Mouse (Mus musculus): Measurements from ENCODE around the gene Amph. TPM values are rescaled to one million over a fixed set of nuclear protein-coding genes. Genes with fewer than 3 reads are reported as not detected.

Amph gene
- polyA plus RNA-seq, 1 experiment = not detected

DNA sequence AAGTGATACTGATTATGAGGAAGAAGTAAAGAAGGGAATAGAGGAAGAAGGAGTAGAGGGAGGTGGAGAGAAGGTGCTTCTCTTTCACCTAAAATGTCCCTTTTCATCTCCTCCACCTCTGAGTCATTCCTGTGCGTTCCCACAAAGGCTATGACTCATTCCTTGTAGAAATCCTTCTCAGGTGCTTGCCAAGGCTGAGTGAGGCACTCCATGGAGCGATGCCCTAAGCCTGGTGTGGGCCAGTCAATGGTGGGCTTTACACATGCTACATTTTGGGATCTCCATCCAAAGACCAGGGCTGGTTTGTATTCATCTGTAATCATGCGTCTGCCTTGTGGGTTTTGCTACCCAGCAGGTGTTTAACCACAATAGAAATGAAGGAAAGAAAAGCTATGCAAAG, 78.9 kb downstream of the Amph start:
- Histone ChIP-seq H3K4me3 (ENCODE audit: insufficient read depth, poor library complexity, severe bottlenecking) (no peak overlapping the region), H3ac (ENCODE audit: control insufficient read depth, insufficient read length, low read depth) (no peak overlapping the region), H3K79me3 (ENCODE audit: low read depth) (no peaks in the 10 kb centered on the region), H3K79me2 (ENCODE audit: control insufficient read depth, insufficient read depth) (no peaks in the 10 kb centered on the region), H3K27me3 (ENCODE audit: control insufficient read depth, insufficient read depth, insufficient read length) (no peaks in the 10 kb centered on the region), H3K36me3 (ENCODE audit: control insufficient read depth, insufficient read depth) (no peaks in the 10 kb centered on the region)
- TF ChIP-seq MAX (IDR thresholded peaks at IDR 0.05) (no peak), CEBPB (IDR thresholded peaks at IDR 0.05; ENCODE audit: low read depth) (no peak), CTCF (IDR thresholded peaks at IDR 0.05; ENCODE audit: control insufficient read depth, insufficient read depth, insufficient read length) (no peak), MYOD1 (IDR thresholded peaks at IDR 0.05; ENCODE audit: control insufficient read depth, insufficient read length, low read depth) (no peak), MYOG (IDR thresholded peaks at IDR 0.05; ENCODE audit: control insufficient read depth, extremely low read depth, insufficient read length) (no peak), FOSL1 (IDR thresholded peaks at IDR 0.05; ENCODE audit: insufficient read depth, low read length, poor library complexity, severe bottlenecking) (no peak), USF1 (IDR thresholded peaks at IDR 0.05; ENCODE audit: low read depth) (no peak)

DNA sequence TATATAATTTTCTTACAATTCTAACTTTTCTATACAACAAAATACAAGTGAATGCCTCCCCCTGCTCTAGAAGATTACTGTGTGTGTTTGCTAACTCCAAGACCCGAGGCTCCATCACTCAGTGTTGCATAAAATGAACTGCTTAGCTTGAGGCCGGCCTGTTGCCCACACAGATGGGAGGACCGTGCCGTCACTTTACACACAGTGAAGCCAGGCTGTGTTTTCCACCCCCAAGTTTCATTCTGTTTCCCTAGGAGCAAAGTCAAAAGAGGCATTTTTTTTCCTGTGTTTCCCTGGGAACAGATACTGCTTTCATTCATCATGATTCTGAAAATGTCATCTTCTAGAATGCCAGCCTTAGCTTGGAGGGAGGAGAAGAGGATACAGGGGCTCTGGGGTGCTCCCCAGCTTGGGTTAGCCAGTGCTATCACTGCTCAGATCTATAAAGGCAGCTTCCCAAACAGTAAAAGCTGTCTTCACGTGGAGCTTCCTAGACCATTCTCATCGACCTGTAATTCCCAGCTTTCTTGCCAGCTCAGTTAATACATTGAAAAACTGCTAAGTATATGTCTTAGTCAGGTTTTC, 79.9 kb downstream of the Amph start:
- Histone ChIP-seq H3K79me2 (ENCODE audit: control insufficient read depth, insufficient read depth) (no peaks in the 10 kb centered on the region), H3K27me3 (ENCODE audit: control insufficient read depth, insufficient read depth, insufficient read length) (no peaks in the 10 kb centered on the region), H3K79me3 (ENCODE audit: low read depth) (no peaks in the 10 kb centered on the region), H3K36me3 (ENCODE audit: control insufficient read depth, insufficient read depth) (no peaks in the 10 kb centered on the region), H3K4me3 (ENCODE audit: insufficient read depth, poor library complexity, severe bottlenecking) (no peak overlapping the region), H3ac (ENCODE audit: control insufficient read depth, insufficient read length, low read depth) (no peak overlapping the region)
- TF ChIP-seq MYOD1 (IDR thresholded peaks at IDR 0.05; ENCODE audit: control insufficient read depth, insufficient read length, low read depth) (no peak), CTCF (IDR thresholded peaks at IDR 0.05; ENCODE audit: control insufficient read depth, insufficient read depth, insufficient read length) (no peak), MAX (IDR thresholded peaks at IDR 0.05) (no peak), FOSL1 (IDR thresholded peaks at IDR 0.05; ENCODE audit: insufficient read depth, low read length, poor library complexity, severe bottlenecking) (no peak), USF1 (IDR thresholded peaks at IDR 0.05; ENCODE audit: low read depth) (no peak), CEBPB (IDR thresholded peaks at IDR 0.05; ENCODE audit: low read depth) (no peak), MYOG (IDR thresholded peaks at IDR 0.05; ENCODE audit: control insufficient read depth, extremely low read depth, insufficient read length) (no peak)

DNA sequence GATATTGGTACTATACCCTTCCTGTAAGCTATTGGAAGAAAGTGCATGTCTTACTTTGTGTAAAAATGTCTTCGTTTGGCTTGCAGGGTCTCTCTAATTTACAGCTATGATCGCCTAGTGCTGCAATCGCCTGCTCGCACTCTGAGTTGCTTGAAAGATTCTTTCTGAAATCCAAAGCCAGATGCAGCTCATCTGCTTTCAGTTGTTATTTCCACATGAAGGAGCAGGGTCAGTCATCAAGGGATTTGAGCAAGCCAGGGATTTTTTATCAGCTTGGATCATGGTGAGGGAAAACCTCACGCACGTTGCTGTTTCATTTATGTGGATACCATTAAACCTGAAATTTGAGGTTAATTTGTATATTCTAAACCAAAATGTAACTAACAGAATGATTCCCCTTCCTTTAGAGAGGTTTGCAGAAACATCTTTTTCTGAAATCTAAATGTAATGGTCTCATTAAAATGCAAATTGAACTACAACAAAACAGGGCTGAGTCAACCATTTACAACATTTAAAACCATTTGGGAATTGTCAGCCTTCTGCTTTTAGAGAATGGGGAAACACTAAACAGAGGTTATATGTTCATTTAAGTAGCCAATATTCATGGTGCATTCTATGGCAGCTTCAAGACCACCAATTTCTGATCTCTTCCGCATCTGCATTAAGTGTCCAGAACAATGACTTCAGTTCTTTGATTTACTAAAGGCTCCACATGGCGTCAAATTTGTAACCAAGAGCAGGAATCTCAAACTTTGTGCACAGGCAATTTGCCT, 84.1 kb downstream of the Amph start:
- Histone ChIP-seq H3K27me3 (ENCODE audit: control insufficient read depth, insufficient read depth, insufficient read length) (no peaks in the 10 kb centered on the region), H3K36me3 (ENCODE audit: control insufficient read depth, insufficient read depth) (no peaks in the 10 kb centered on the region), H3K4me3 (ENCODE audit: insufficient read depth, poor library complexity, severe bottlenecking) (no peak overlapping the region)

DNA sequence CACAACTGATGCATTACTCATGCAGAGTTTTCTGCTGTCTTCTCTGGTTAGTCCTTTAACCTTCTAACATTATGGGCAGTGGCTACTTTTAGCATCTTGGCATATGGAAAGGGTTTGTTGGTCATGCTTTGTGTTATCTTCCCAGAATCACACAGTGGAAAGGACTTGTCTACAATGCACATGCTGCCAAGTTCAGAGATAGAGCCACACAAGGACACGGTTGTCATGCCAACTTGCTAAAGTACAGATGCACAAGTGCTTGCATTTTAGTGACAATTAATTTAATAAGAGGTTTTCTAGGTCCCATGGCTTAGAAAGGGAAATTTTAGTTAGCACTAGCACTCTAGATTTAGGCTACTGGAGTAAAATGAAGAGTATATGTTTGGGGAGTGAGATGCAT, 104.1 kb downstream of the Amph start:
- Histone ChIP-seq H3K27me3 (ENCODE audit: control insufficient read depth, insufficient read depth, insufficient read length) (no peaks in the 10 kb centered on the region), H3K79me2 (ENCODE audit: control insufficient read depth, insufficient read depth) (no peaks in the 10 kb centered on the region), H3ac (ENCODE audit: control insufficient read depth, insufficient read length, low read depth) (no peak overlapping the region), H3K79me3 (ENCODE audit: low read depth) (no peaks in the 10 kb centered on the region), H3K4me3 (ENCODE audit: insufficient read depth, poor library complexity, severe bottlenecking) (no peak overlapping the region), H3K36me3 (ENCODE audit: control insufficient read depth, insufficient read depth) (no peaks in the 10 kb centered on the region)
- TF ChIP-seq CTCF (IDR thresholded peaks at IDR 0.05; ENCODE audit: control insufficient read depth, insufficient read depth, insufficient read length) = no peak
- TF ChIP-seq MYOG (IDR thresholded peaks at IDR 0.05; ENCODE audit: control insufficient read depth, extremely low read depth, insufficient read length) = no peak

More for the DNA sequence above, 84.1 kb downstream of the Amph start:
- no peaks in the 10 kb centered on the region for H3K79me3 ChIP-seq (ENCODE audit: low read depth)
- TF ChIP-seq CTCF (IDR thresholded peaks at IDR 0.05; ENCODE audit: control insufficient read depth, insufficient read depth, insufficient read length) (no peak), FOSL1 (IDR thresholded peaks at IDR 0.05; ENCODE audit: insufficient read depth, low read length, poor library complexity, severe bottlenecking) (no peak), MYOG (IDR thresholded peaks at IDR 0.05; ENCODE audit: control insufficient read depth, extremely low read depth, insufficient read length) (no peak), USF1 (IDR thresholded peaks at IDR 0.05; ENCODE audit: low read depth) (no peak), CEBPB (IDR thresholded peaks at IDR 0.05; ENCODE audit: low read depth) (no peak), MYOD1 (IDR thresholded peaks at IDR 0.05; ENCODE audit: control insufficient read depth, insufficient read length, low read depth) (no peak), MAX (IDR thresholded peaks at IDR 0.05) (no peak)
- H3K79me2 ChIP-seq (ENCODE audit: control insufficient read depth, insufficient read depth) = no peaks in the 10 kb centered on the region
- H3ac ChIP-seq (ENCODE audit: control insufficient read depth, insufficient read length, low read depth) = no peak overlapping the region

DNA sequence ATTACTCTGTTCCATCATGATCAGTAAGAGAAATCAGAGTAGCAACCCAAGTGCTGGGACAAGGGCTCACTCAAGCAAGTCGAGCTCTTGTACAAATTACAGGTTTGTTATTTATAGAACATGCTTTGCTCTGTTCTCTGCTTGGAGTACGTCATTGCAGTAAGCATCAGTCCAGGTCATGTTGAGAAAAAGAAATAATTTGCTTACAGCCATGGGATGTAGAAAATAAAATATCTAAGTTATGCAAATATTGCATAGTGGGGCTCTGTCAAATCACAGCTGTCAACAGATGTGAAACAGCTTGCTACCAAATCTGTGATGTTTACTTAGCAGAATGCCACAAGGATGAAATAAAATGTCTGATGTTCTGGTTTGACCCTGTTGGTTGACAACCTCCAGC, 106.5 kb downstream of the Amph start:
- H3K36me3 ChIP-seq (ENCODE audit: control insufficient read depth, insufficient read depth) = no peaks in the 10 kb centered on the region
- no peaks in the 10 kb centered on the region for H3K79me3 ChIP-seq (ENCODE audit: low read depth)
- TF ChIP-seq MYOG (IDR thresholded peaks at IDR 0.05; ENCODE audit: control insufficient read depth, extremely low read depth, insufficient read length) (no peak), CEBPB (IDR thresholded peaks at IDR 0.05; ENCODE audit: low read depth) (no peak), MAX (IDR thresholded peaks at IDR 0.05) (no peak), CTCF (IDR thresholded peaks at IDR 0.05; ENCODE audit: control insufficient read depth, insufficient read depth, insufficient read length) (no peak), MYOD1 (IDR thresholded peaks at IDR 0.05; ENCODE audit: control insufficient read depth, insufficient read length, low read depth) (no peak), FOSL1 (IDR thresholded peaks at IDR 0.05; ENCODE audit: insufficient read depth, low read length, poor library complexity, severe bottlenecking) (no peak), USF1 (IDR thresholded peaks at IDR 0.05; ENCODE audit: low read depth) (no peak)
- H3K4me3 ChIP-seq (ENCODE audit: insufficient read depth, poor library complexity, severe bottlenecking) = no peak overlapping the region
- no peaks in the 10 kb centered on the region for H3K27me3 ChIP-seq (ENCODE audit: control insufficient read depth, insufficient read depth, insufficient read length)
- no peak overlapping the region for H3ac ChIP-seq (ENCODE audit: control insufficient read depth, insufficient read length, low read depth)
- no peaks in the 10 kb centered on the region for H3K79me2 ChIP-seq (ENCODE audit: control insufficient read depth, insufficient read depth)
